Mouse (Mus musculus) cortical plate, adult 2 months (tissue): ENCODE data around the gene Atxn7l1.

Source experiments
- CTCF ChIP-seq: fragments of 200-500 bp; IDR thresholded peaks from 2 replicates; pipeline ENCODE4 v1.5.1; 2011; ENCODE audit warnings: mild to moderate bottlenecking, control low read depth, low read length; ENCODE audit not compliant: insufficient read depth; ENCODE audit errors: extremely low read depth
- POLR2A ChIP-seq: fragments of 200-500 bp; IDR thresholded peaks from 2 replicates; pipeline ENCODE4 v1.6.1; 2011; ENCODE audit warnings: mild to moderate bottlenecking, low read length, control low read depth; ENCODE audit not compliant: insufficient read depth; ENCODE audit errors: extremely low read depth

GRCm38 (mm10) chr12:33279159-33279558 lies 131.7 kb downstream of the Atxn7l1 start:
- TF ChIP-seq CTCF = no peak
- TF ChIP-seq POLR2A = no peak
